Mouse (Mus musculus): ENCODE measurements around the gene Ptov1.

GRCm38 (mm10) chr7:44863982-44864494 lies 5.5 kb downstream of the Ptov1 start:
- TF ChIP-seq EP300 (IDR thresholded peaks at IDR 0.05; ENCODE audit: low read depth) = no peak
- no peak for TF ChIP-seq CTCF (IDR thresholded peaks at IDR 0.05; ENCODE audit: low read depth)
